Mouse (Mus musculus) forebrain, embryonic 15.5 days (tissue): ENCODE data around the gene Dohh. TPM values are rescaled to one million over a fixed set of nuclear protein-coding genes. Genes with fewer than 3 reads are reported as not detected.

Experiments
- ATAC-seq: fragments of 200-750 bp; cut with Nextera tagmentation; replicated peaks from 2 replicates; pipeline ENCODE4 v1.8.0; 2017; ENCODE audit warnings: mild to moderate bottlenecking, moderate TSS enrichment, moderate library complexity
- H3K27ac ChIP-seq: fragments of 300-500 bp; sonication (generic); replicated peaks from 2 replicates; pipeline ENCODE4 v1.5.1; 2015; ENCODE audit warnings: mild to moderate bottlenecking, inconsistent platforms
- H3K27me3 ChIP-seq: fragments of 300-500 bp; sonication (generic); 2 replicates; pipeline ENCODE4 v1.6.1; 2015; ENCODE audit warnings: inconsistent platforms
- H3K36me3 ChIP-seq: fragments of 300-500 bp; sonication (generic); 2 replicates; pipeline ENCODE4 v1.6.1; 2015; ENCODE audit warnings: mild to moderate bottlenecking, inconsistent platforms
- H3K4me1 ChIP-seq: fragments of 300-500 bp; sonication (generic); 2 replicates; pipeline ENCODE4 v1.6.1; 2015; ENCODE audit warnings: inconsistent platforms
- H3K4me2 ChIP-seq: fragments of 300-500 bp; sonication (generic); replicated peaks from 2 replicates; pipeline ENCODE4 v1.6.1; 2015; ENCODE audit warnings: mild to moderate bottlenecking, inconsistent platforms
- H3K4me3 ChIP-seq: fragments of 300-500 bp; sonication (generic); 2 replicates; pipeline ENCODE4 v1.5.1; 2015; ENCODE audit warnings: mild to moderate bottlenecking, inconsistent platforms
- H3K9ac ChIP-seq: fragments of 300-500 bp; sonication (generic); replicated peaks from 2 replicates; pipeline ENCODE4 v1.6.1; 2015; ENCODE audit warnings: mild to moderate bottlenecking, inconsistent platforms
- H3K9me3 ChIP-seq: fragments of 300-500 bp; sonication (generic); 2 replicates; pipeline ENCODE4 v1.6.1; 2016; ENCODE audit warnings: inconsistent platforms
- WGBS: fragments of 180-500 bp; shearing (Covaris S2); methylation state at CpG from one replicate; pipeline ENCODE4 v1.1.7; 2015; ENCODE audit warnings: mixed read lengths; 5-methylcytosine and 5-hydroxymethylcytosine counted together
- polyA plus RNA-seq: library from polyadenylated mRNA; unstranded; fragments of >200 nt; fragmentation: Nextera tagmentation; extraction: Ambion mirVana; gene quantifications from 2 replicates; pipeline ENCODE4 v1.2.1, GENCODE M21; 2015

Gene Dohh
- polyA plus RNA-seq, 1 experiment from 2014 or later, result 88.2 TPM

- Histone ChIP-seq H3K36me3 (no peaks in the 10 kb centered on the region), H3K4me1 (peaks cover 21% of the 10 kb centered on the region), H3K27ac (no peak overlapping the region), H3K4me2 (peak overlapping the region; percentile 85), H3K9me3 (no peaks in the 10 kb centered on the region), H3K4me3 (peak overlapping the region; percentile 74), H3K27me3 (peaks cover 11% of the 10 kb centered on the region; the same call in 1 of the 2 replicates), H3K9ac (peak overlapping the region; percentile 63)
- peak; percentile 20 for ATAC-seq
- WGBS, result 1% methylated on average over 27 of the region's 29 CpGs
These were observed 34.3 kb upstream of the Dohh start for GRCm38 (mm10) chr10:81349961-81350350.

DNA sequence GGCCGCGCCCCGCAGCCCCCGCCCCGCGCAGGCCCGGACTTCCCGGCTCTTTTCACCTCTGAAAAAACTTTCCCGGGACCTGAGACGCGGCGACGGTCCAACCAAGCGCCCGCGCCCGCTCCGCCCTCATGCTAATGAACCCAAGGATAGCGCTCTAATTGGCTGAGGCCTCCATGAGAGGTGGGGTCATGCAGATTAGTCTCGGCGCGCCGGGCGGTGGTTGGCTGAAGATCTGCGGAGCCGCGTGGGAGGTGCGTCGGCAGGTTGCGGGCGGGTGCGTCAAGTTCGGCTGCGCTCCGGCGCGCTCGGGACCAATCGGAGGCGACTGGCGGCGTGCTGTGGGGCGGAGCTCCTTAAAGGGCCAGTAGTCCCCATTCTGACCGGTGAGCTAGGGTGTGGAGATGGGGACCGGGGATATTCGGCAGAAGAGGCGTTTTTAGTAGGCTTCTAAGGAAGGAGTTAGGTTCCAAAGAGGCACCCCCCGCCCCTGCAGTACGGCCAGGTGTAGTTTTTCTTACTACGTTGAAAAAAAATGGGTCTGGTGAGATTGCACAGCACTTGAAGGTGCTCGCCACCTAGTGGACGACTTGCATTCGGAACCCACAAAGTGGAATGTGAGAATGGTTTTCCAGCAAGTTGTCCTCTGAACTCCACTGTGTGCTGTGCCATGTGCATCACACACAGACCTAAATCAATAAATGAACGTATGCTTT, 33.7 kb upstream of the Dohh start, which contains the start of gene Hmg20b:
Hmg20b (minus strand) TSS at position 130 of the 713 bp plus-strand sequence.
- Histone ChIP-seq H3K4me3 (peak within 1 kb of the TSS; percentile 74), H3K27me3 (peaks cover 6% of the 10 kb centered on the region; the same call in 1 of the 2 replicates), H3K4me2 (peak within 1 kb of the TSS; percentile 85), H3K36me3 (no peaks in the 10 kb centered on the region), H3K4me1 (peaks cover 21% of the 10 kb centered on the region), H3K9ac (peak within 1 kb of the TSS; percentile 63), H3K27ac (peak within 1 kb of the TSS; percentile 69), H3K9me3 (no peaks in the 10 kb centered on the region)
- peak; percentile 97 for ATAC-seq
- under 1% methylated on average over 54 of the region's 54 CpGs for WGBS

- Histone ChIP-seq H3K4me3 (no peak overlapping the region), H3K4me1 (peaks cover 18% of the 10 kb centered on the region), H3K9me3 (no peaks in the 10 kb centered on the region), H3K4me2 (no peak overlapping the region), H3K9ac (no peak overlapping the region), H3K27ac (no peak overlapping the region), H3K36me3 (no peaks in the 10 kb centered on the region), H3K27me3 (no peaks in the 10 kb centered on the region)
- 32% methylated on average over 9 of the region's 9 CpGs for WGBS
- no peak for ATAC-seq
These were observed 32.4 kb upstream of the Dohh start for GRCm38 (mm10) chr10:81351678-81352291.

GRCm38 (mm10) chr10:81354738-81355477, 29.3 kb upstream of the Dohh start:
- H3K4me3 ChIP-seq, result no peak overlapping the region
- H3K27ac ChIP-seq, result no peak overlapping the region
- H3K36me3 ChIP-seq, result no peaks in the 10 kb centered on the region
- no peak overlapping the region for H3K4me2 ChIP-seq
- no peaks in the 10 kb centered on the region for H3K9me3 ChIP-seq
- H3K27me3 ChIP-seq, result no peaks in the 10 kb centered on the region
- H3K9ac ChIP-seq, result no peak overlapping the region
- H3K4me1 ChIP-seq, result peaks cover 22% of the 10 kb centered on the region
- WGBS, result 67% methylated on average over 9 of the region's 9 CpGs
- no peak for ATAC-seq

- H3K27me3 ChIP-seq, result no peaks in the 10 kb centered on the region
- no peak overlapping the region for H3K4me2 ChIP-seq
- H3K4me1 ChIP-seq, result peaks cover 19% of the 10 kb centered on the region
- H3K27ac ChIP-seq, result no peak overlapping the region
- H3K4me3 ChIP-seq, result no peak overlapping the region
- no peaks in the 10 kb centered on the region for H3K36me3 ChIP-seq
- no peaks in the 10 kb centered on the region for H3K9me3 ChIP-seq
- no peak for ATAC-seq
- 87% methylated on average over 4 of the region's 4 CpGs for whole genome bisulfite sequencing
- H3K9ac ChIP-seq, result no peak overlapping the region
These were observed 28.7 kb upstream of the Dohh start for GRCm38 (mm10) chr10:81355533-81355932.

- WGBS, result 44% methylated on average over 12 of the region's 12 CpGs
- Histone ChIP-seq H3K9ac (0 out of 2 replicates have a peak overlapping the region, but pooled peaks have one; percentile 3), H3K36me3 (no peaks in the 10 kb centered on the region), H3K27ac (no peak overlapping the region), H3K4me3 (peak overlapping the region; percentile 79; the same call in 1 of the 2 replicates), H3K4me1 (peaks cover 19% of the 10 kb centered on the region), H3K27me3 (no peaks in the 10 kb centered on the region), H3K9me3 (no peaks in the 10 kb centered on the region), H3K4me2 (peak overlapping the region; percentile 96)
- ATAC-seq, result no peak
These were observed 27.8 kb upstream of the Dohh start for GRCm38 (mm10) chr10:81356352-81356990.

DNA sequence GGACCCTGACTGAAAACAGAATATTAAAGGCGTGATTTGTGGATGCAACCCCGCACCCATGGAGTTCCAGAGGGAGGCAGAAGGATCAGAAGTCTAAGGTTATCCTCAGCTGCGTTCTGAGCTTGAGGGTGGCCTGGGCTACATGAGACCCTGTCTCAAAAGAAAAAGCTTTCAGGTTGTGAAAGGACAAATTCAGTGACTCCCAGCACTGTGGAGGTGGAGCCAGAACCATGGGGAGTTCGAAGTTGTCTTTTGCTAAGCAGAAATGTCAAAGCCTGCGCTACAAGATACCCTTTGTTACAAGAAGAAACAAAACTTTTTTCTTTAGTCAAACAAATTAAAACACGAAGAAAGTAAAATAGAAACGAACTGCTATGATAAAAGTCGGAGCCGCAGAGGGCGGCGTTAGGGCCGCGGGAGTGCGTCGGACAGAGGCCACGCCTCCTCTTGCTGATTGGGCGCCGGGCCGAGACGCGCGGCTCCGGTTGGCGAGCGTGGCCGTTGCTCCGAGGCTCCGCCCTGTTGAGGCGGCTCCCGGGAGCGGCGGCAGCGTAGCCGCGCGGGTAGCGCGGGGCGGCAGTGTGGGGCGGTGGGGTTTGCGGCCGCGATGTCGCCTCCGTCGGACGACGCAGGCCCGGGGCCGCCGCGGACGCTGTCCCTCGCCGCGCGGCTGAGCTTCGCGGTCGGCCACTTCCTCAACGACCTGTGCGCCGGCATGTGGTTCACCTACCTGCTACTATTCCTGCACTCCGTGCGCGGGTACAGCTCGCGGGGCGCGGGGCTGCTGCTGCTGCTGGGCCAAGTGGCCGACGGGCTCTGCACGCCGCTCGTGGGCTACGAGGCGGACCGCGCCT, 27.0 kb upstream of the Dohh start, which contains the start of gene Mfsd12:
Mfsd12 (plus strand) TSS at position 501 of the 854 bp plus-strand sequence.
- H3K4me3 ChIP-seq, result peak within 1 kb of the TSS; percentile 79
- H3K27me3 ChIP-seq, result no peaks in the 10 kb centered on the region
- peak within 1 kb of the TSS; percentile 76 for H3K9ac ChIP-seq
- H3K4me1 ChIP-seq, result peaks cover 19% of the 10 kb centered on the region
- H3K9me3 ChIP-seq, result no peaks in the 10 kb centered on the region
- no peak within 1 kb of the TSS for H3K27ac ChIP-seq
- H3K36me3 ChIP-seq, result no peaks in the 10 kb centered on the region
- ATAC-seq, result peak; percentile 95
- H3K4me2 ChIP-seq, result peak within 1 kb of the TSS; percentile 96
- WGBS, result 2% methylated on average over 79 of the region's 79 CpGs

GRCm38 (mm10) chr10:81358209-81358608, 26.0 kb upstream of the Dohh start:
- H3K36me3 ChIP-seq, result no peaks in the 10 kb centered on the region
- peaks cover 19% of the 10 kb centered on the region for H3K4me1 ChIP-seq
- WGBS, result 46% methylated on average over 4 of the region's 4 CpGs
- peaks cover 2% of the 10 kb centered on the region for H3K27me3 ChIP-seq
- H3K27ac ChIP-seq, result no peak overlapping the region
- no peaks in the 10 kb centered on the region for H3K9me3 ChIP-seq
- H3K4me3 ChIP-seq, result peak overlapping the region; percentile 79
- peak overlapping the region; percentile 96 for H3K4me2 ChIP-seq
- ATAC-seq, result no peak
- peak overlapping the region; percentile 76 for H3K9ac ChIP-seq

DNA sequence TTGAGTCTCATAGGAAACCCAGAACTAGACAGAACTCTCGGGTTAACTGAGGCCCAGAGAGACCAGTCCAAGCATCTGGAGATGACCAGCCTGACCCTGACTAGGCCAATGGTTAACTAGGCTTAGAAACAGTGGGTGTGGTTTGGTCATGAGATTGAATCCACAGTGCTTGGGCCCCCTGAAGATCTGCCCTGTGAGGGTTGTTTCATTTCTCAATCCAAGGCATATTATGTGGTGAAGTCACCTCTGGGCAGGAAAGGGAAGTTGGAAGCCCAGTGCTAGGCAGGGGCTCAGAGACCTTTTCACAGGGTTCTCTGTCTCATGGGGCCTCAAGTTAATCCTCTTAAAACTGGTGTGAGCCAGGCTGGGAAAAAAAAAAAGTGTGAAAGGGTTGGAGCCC, 25.4 kb upstream of the Dohh start:
- H3K27me3 ChIP-seq, result peaks cover 9% of the 10 kb centered on the region
- peaks cover 24% of the 10 kb centered on the region for H3K4me1 ChIP-seq
- WGBS, result 66% methylated on average over 1 of the region's 1 CpGs

GRCm38 (mm10) chr10:81360721-81361120, 23.5 kb upstream of the Dohh start:
- no peaks in the 10 kb centered on the region for H3K9me3 ChIP-seq
- H3K36me3 ChIP-seq, result no peaks in the 10 kb centered on the region
- H3K4me2 ChIP-seq, result no peak overlapping the region
- no peak for ATAC-seq
- WGBS, result 75% methylated on average over 8 of the region's 8 CpGs
- no peak overlapping the region for H3K27ac ChIP-seq
- H3K4me3 ChIP-seq, result no peak overlapping the region
- peaks cover 37% of the 10 kb centered on the region for H3K4me1 ChIP-seq
- H3K27me3 ChIP-seq, result peaks cover 22% of the 10 kb centered on the region
- H3K9ac ChIP-seq, result no peak overlapping the region

More for the DNA sequence above, 25.4 kb upstream of the Dohh start:
- ATAC-seq, result no peak
- Histone ChIP-seq H3K4me2 (no peak overlapping the region), H3K9ac (peak overlapping the region; percentile 76; the same call in 1 of the 2 replicates), H3K27ac (no peak overlapping the region), H3K9me3 (no peaks in the 10 kb centered on the region), H3K4me3 (no peak overlapping the region; the same call in 1 of the 2 replicates), H3K36me3 (no peaks in the 10 kb centered on the region)
